Mouse (Mus musculus): ENCODE data around the gene Ntng1. TPM values are rescaled to one million over a fixed set of nuclear protein-coding genes. Genes with fewer than 3 reads are reported as not detected.

Gene Ntng1
- polyA plus RNA-seq, 1 experiment from 2014 or later, result 12.2 TPM

GRCm38 (mm10) chr3:109803616-109804015 is 340.2 kb downstream of the Ntng1 start:
- Histone ChIP-seq H3K4me2 (ENCODE audit: low read length) (no peak overlapping the region), H3K9ac (ENCODE audit: low read length) (no peak overlapping the region), H3K9me3 (replicated peaks; ENCODE audit: control insufficient read depth, low read length) (no peaks in the 10 kb centered on the region), H3K27me3 (replicated peaks; ENCODE audit: control insufficient read depth, insufficient read depth, low read length) (no peaks in the 10 kb centered on the region), H3K36me3 (ENCODE audit: control insufficient read depth, insufficient read depth, low read length) (no peaks in the 10 kb centered on the region), H3K27ac (ENCODE audit: low read depth, low read length) (no peak overlapping the region), H3K4me3 (ENCODE audit: low read depth, low read length) (no peak overlapping the region), H3K4me1 (ENCODE audit: control insufficient read depth, insufficient read depth, low read length) (no peaks in the 10 kb centered on the region)
- DNase-seq (ENCODE audit: low spot score) (no peak), ATAC-seq (no peak)
- WGBS, result 72% methylated on average over 3 of the region's 3 CpGs

GRCm38 (mm10) chr3:109797354-109797753 is 346.5 kb downstream of the Ntng1 start:
- no peaks in the 10 kb centered on the region for H3K4me1 ChIP-seq (ENCODE audit: control insufficient read depth, insufficient read depth, low read length)
- H3K27me3 ChIP-seq (replicated peaks; ENCODE audit: control insufficient read depth, insufficient read depth, low read length), result no peaks in the 10 kb centered on the region
- H3K9ac ChIP-seq (ENCODE audit: low read length), result no peak overlapping the region
- ATAC-seq (peak; percentile 48; the same call in 1 of the 2 replicates), DNase-seq (ENCODE audit: low spot score) (peak; percentile 43)
- H3K27ac ChIP-seq (ENCODE audit: low read depth, low read length), result no peak overlapping the region
- H3K4me3 ChIP-seq (ENCODE audit: low read depth, low read length), result no peak overlapping the region
- WGBS, result 58% methylated on average over 11 of the region's 11 CpGs
- H3K4me2 ChIP-seq (ENCODE audit: low read length), result no peak overlapping the region
- H3K9me3 ChIP-seq (replicated peaks; ENCODE audit: control insufficient read depth, low read length), result no peaks in the 10 kb centered on the region
- no peaks in the 10 kb centered on the region for H3K36me3 ChIP-seq (ENCODE audit: control insufficient read depth, insufficient read depth, low read length)

GRCm38 (mm10) chr3:109783231-109783630 is 360.6 kb downstream of the Ntng1 start:
- ATAC-seq, result no peak
- Histone ChIP-seq H3K4me3 (ENCODE audit: low read depth, low read length) (no peak overlapping the region), H3K27ac (ENCODE audit: low read depth, low read length) (peak overlapping the region; percentile 77), H3K4me2 (ENCODE audit: low read length) (peak overlapping the region; percentile 76), H3K9ac (ENCODE audit: low read length) (peak overlapping the region; percentile 68; the same call in 1 of the 2 replicates), H3K36me3 (ENCODE audit: control insufficient read depth, insufficient read depth, low read length) (no peaks in the 10 kb centered on the region), H3K27me3 (replicated peaks; ENCODE audit: control insufficient read depth, insufficient read depth, low read length) (no peaks in the 10 kb centered on the region), H3K4me1 (ENCODE audit: control insufficient read depth, insufficient read depth, low read length) (peaks cover 8% of the 10 kb centered on the region), H3K9me3 (replicated peaks; ENCODE audit: control insufficient read depth, low read length) (no peaks in the 10 kb centered on the region)
- no peak for DNase-seq (ENCODE audit: low spot score)
- 30% methylated on average over 5 of the region's 5 CpGs for WGBS

GRCm38 (mm10) chr3:109782289-109782951 is 361.4 kb downstream of the Ntng1 start:
- H3K36me3 ChIP-seq (ENCODE audit: control insufficient read depth, insufficient read depth, low read length), result no peaks in the 10 kb centered on the region
- no peaks in the 10 kb centered on the region for H3K9me3 ChIP-seq (replicated peaks; ENCODE audit: control insufficient read depth, low read length)
- H3K4me1 ChIP-seq (ENCODE audit: control insufficient read depth, insufficient read depth, low read length), result peaks cover 8% of the 10 kb centered on the region
- WGBS, result 1% methylated on average over 27 of the region's 27 CpGs
- DNase-seq (ENCODE audit: low spot score) (peak; percentile 91), ATAC-seq (peak; percentile 91)
- H3K27ac ChIP-seq (ENCODE audit: low read depth, low read length), result peak overlapping the region; percentile 77
- no peaks in the 10 kb centered on the region for H3K27me3 ChIP-seq (replicated peaks; ENCODE audit: control insufficient read depth, insufficient read depth, low read length)
- peak overlapping the region; percentile 38 for H3K4me3 ChIP-seq (ENCODE audit: low read depth, low read length)
- H3K9ac ChIP-seq (ENCODE audit: low read length), result peak overlapping the region; percentile 68
- peak overlapping the region; percentile 76 for H3K4me2 ChIP-seq (ENCODE audit: low read length)

- Histone ChIP-seq H3K4me2 (ENCODE audit: low read length) (peak overlapping the region; percentile 76), H3K4me1 (ENCODE audit: control insufficient read depth, insufficient read depth, low read length) (peaks cover 8% of the 10 kb centered on the region), H3K9me3 (replicated peaks; ENCODE audit: control insufficient read depth, low read length) (no peaks in the 10 kb centered on the region), H3K36me3 (ENCODE audit: control insufficient read depth, insufficient read depth, low read length) (no peaks in the 10 kb centered on the region), H3K27me3 (replicated peaks; ENCODE audit: control insufficient read depth, insufficient read depth, low read length) (no peaks in the 10 kb centered on the region), H3K27ac (ENCODE audit: low read depth, low read length) (peak overlapping the region; percentile 77; the same call in 1 of the 2 replicates), H3K9ac (ENCODE audit: low read length) (no peak overlapping the region), H3K4me3 (ENCODE audit: low read depth, low read length) (peak overlapping the region; percentile 38)
- peak; percentile 40 for ATAC-seq
- no peak for DNase-seq (ENCODE audit: low spot score)
- WGBS, result 49% methylated on average over 7 of the region's 7 CpGs
These were observed 361.9 kb downstream of the Ntng1 start for GRCm38 (mm10) chr3:109781917-109782288.

GRCm38 (mm10) chr3:109775200-109775599 is 368.6 kb downstream of the Ntng1 start:
- H3K4me3 ChIP-seq (ENCODE audit: low read depth, low read length), result no peak overlapping the region
- no peak for ATAC-seq
- no peaks in the 10 kb centered on the region for H3K9me3 ChIP-seq (replicated peaks; ENCODE audit: control insufficient read depth, low read length)
- no peak for DNase-seq (ENCODE audit: low spot score)
- H3K36me3 ChIP-seq (ENCODE audit: control insufficient read depth, insufficient read depth, low read length), result no peaks in the 10 kb centered on the region
- no peaks in the 10 kb centered on the region for H3K4me1 ChIP-seq (ENCODE audit: control insufficient read depth, insufficient read depth, low read length)
- no peak overlapping the region for H3K4me2 ChIP-seq (ENCODE audit: low read length)
- 65% methylated on average over 2 of the region's 2 CpGs for WGBS
- no peak overlapping the region for H3K27ac ChIP-seq (ENCODE audit: low read depth, low read length)
- H3K9ac ChIP-seq (ENCODE audit: low read length), result no peak overlapping the region
- no peaks in the 10 kb centered on the region for H3K27me3 ChIP-seq (replicated peaks; ENCODE audit: control insufficient read depth, insufficient read depth, low read length)

- no peak overlapping the region for H3K27ac ChIP-seq (ENCODE audit: low read depth, low read length)
These were observed 371.7 kb downstream of the Ntng1 start for GRCm38 (mm10) chr3:109772120-109772519.

GRCm38 (mm10) chr3:109766939-109767338 is 376.9 kb downstream of the Ntng1 start:
- no peak for ATAC-seq
- 87% methylated on average over 3 of the region's 3 CpGs for WGBS
- no peaks in the 10 kb centered on the region for H3K36me3 ChIP-seq (ENCODE audit: control insufficient read depth, insufficient read depth, low read length)

More at GRCm38 (mm10) chr3:109772120-109772519, 371.7 kb downstream of the Ntng1 start:
- Histone ChIP-seq H3K9ac (ENCODE audit: low read length) (no peak overlapping the region), H3K9me3 (replicated peaks; ENCODE audit: control insufficient read depth, low read length) (no peaks in the 10 kb centered on the region), H3K36me3 (ENCODE audit: control insufficient read depth, insufficient read depth, low read length) (no peaks in the 10 kb centered on the region), H3K27me3 (replicated peaks; ENCODE audit: control insufficient read depth, insufficient read depth, low read length) (no peaks in the 10 kb centered on the region), H3K4me1 (ENCODE audit: control insufficient read depth, insufficient read depth, low read length) (no peaks in the 10 kb centered on the region), H3K4me3 (ENCODE audit: low read depth, low read length) (no peak overlapping the region), H3K4me2 (ENCODE audit: low read length) (no peak overlapping the region)
- DNase-seq (ENCODE audit: low spot score) (no peak), ATAC-seq (no peak)
- WGBS, result 94% methylated on average over 14 of the region's 14 CpGs

GRCm38 (mm10) chr3:109765608-109766007 is 378.2 kb downstream of the Ntng1 start:
- Histone ChIP-seq H3K4me3 (ENCODE audit: low read depth, low read length) (no peak overlapping the region), H3K4me1 (ENCODE audit: control insufficient read depth, insufficient read depth, low read length) (no peaks in the 10 kb centered on the region), H3K9me3 (replicated peaks; ENCODE audit: control insufficient read depth, low read length) (no peaks in the 10 kb centered on the region), H3K27ac (ENCODE audit: low read depth, low read length) (no peak overlapping the region), H3K9ac (ENCODE audit: low read length) (no peak overlapping the region), H3K4me2 (ENCODE audit: low read length) (no peak overlapping the region), H3K36me3 (ENCODE audit: control insufficient read depth, insufficient read depth, low read length) (no peaks in the 10 kb centered on the region), H3K27me3 (replicated peaks; ENCODE audit: control insufficient read depth, insufficient read depth, low read length) (no peaks in the 10 kb centered on the region)
- WGBS, result 80% methylated on average over 2 of the region's 2 CpGs
- DNase-seq (ENCODE audit: low spot score), result no peak
- ATAC-seq, result no peak

More at GRCm38 (mm10) chr3:109766939-109767338, 376.9 kb downstream of the Ntng1 start:
- Histone ChIP-seq H3K27ac (ENCODE audit: low read depth, low read length) (no peak overlapping the region), H3K4me1 (ENCODE audit: control insufficient read depth, insufficient read depth, low read length) (no peaks in the 10 kb centered on the region), H3K9me3 (replicated peaks; ENCODE audit: control insufficient read depth, low read length) (no peaks in the 10 kb centered on the region), H3K9ac (ENCODE audit: low read length) (no peak overlapping the region), H3K4me3 (ENCODE audit: low read depth, low read length) (no peak overlapping the region), H3K4me2 (ENCODE audit: low read length) (no peak overlapping the region), H3K27me3 (replicated peaks; ENCODE audit: control insufficient read depth, insufficient read depth, low read length) (no peaks in the 10 kb centered on the region)
- DNase-seq (ENCODE audit: low spot score), result no peak
